Mouse (Mus musculus) layer of hippocampus, postnatal 10 days (tissue): ENCODE data around the gene Espn. TPM values are rescaled to one million over a fixed set of nuclear protein-coding genes. Genes with fewer than 3 reads are reported as not detected.

Experiments used
- DNase-seq, 2 experiments: peaks; one replicate each; pipeline ENCODE4 v3.0.0; 2021; ENCODE audit warnings: low spot score in 2 of 2
- total RNA-seq, 2 experiments: library from RNA; stranded (reverse); gene quantifications; 2 replicates each; pipeline ENCODE4 v1.2.3; 2021

Gene Espn
- total RNA-seq, 2 experiments from 2014 or later: 0.62 to 0.78 TPM

DNA sequence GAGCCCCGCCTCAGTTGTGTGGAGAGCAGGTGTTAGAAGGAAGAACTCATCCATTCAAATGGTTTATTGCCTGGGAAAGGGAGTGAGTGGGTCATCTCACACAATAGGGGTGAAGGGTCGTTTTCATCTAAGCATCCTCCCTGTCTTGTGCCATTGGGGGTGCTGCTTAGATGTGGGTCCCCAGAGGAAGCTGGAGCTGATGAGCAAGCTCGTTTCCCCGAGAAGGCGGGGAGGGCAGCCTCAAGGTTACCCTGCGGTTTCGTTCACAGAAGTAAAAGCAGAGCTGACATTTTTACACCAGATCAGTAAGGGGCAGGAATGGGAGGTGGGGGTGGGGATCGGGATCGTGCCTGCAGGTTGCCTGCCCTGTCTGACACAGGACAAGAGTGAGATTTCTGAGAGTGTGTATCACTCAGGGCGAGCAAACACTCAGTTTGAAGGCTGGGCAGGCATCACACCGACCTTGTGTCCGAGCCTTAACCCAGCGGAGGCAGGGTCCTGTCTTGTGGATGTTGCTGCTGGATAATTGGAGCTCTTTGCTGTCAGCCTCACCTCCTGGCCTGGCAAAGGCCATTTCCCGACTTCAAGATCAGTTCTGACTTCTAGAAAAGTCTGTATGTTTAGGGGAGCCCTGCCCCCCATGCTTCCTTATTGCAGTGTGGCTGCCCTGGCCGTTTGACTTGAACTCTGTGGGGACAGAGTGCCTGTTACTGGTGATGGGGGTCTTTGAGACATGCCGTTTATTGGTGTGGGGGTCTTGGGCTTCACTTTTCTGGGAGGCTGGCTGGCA, 26.9 kb upstream of the Espn start:
- no peak for DNase-seq

DNA sequence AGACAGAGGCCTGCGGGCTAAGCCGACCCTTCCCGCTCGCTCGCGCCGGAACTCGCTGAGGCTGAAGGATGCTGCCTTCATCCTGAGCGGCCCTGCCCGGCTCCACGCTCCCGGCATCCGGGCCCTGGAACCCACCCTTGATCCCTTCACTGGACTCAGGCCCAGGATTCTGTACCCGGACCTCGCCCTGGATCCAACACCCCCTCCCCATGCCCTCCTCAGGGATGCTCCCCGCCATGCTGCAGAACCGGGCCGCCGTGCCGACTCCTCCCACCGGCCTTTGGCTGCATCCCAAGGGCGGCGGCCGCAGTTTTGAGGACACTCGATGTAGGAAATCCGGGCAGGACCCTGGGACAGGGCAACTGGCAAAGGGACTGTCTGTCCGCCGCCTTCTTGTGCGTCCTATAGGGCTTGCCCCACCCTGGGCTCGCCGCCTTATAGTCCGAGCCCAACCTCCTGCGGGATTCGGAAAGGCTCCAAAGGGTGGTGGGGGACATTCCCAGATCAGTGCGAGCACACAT, 26.2 kb upstream of the Espn start:
- DNase-seq: peak; percentile 52 to 68

DNA sequence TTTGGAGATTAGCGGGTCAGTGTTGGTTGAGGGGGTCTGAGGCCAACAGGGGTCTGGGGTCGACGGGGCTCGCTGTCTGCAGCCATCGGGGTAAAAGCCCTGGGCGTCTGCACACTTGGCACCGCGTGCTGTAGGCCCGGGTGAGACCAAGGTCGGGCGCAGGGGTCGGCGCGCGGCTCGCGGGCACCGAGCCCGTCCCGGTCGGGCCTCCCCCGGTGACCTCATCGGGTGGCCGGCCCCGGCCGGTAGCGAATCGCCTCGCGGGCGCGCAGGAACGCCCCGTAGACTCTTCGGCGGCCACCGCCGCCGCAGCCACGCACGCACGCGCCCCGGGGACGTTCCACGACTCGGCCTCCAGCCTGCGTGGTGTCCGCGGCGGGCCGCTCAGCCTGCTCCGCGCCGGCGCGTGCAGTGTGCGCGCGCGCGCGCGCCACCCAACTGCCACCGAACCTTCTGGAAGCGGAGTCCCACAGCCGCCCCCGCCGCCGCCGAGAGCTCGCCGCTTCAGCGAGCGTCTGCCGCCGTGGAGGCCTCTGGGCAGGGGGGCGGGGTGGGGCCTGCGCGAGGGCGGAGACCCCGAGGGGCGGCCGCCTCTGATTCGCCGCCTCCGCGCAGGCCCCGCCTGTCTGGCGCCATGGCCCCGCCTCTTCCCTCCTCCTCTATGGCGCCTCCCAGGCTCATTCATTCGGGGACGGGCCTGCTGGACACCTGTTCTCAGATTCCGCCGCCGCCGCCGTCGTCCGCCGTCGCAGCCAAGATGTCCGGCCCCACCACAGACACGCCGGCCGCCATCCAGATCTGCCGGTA, 25.6 kb upstream of the Espn start, which contains the start of gene Acot7:
TSS of gene Acot7 (plus strand) at position 598 of the 807 bp plus-strand sequence.
- peak; percentile 85 to 92 for DNase-seq

DNA sequence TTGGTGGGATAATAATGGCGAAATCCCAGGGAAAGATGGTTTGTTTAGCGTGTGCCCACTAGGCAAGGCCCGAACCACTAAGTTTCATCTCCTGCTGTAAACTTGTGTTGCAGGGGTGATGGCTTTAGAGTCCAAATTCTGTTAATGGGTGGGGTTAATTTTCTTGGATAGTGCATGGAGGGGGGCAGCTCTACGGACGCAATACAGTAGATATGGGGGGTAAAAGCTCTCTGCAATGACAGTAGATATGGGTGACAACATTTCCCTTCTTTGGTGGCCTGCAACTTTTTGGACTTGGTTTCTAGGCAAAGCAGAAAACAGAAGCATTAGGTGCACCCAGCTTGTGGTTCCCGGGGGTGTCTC, 25.0 kb upstream of the Espn start:
- no peak for DNase-seq

DNA sequence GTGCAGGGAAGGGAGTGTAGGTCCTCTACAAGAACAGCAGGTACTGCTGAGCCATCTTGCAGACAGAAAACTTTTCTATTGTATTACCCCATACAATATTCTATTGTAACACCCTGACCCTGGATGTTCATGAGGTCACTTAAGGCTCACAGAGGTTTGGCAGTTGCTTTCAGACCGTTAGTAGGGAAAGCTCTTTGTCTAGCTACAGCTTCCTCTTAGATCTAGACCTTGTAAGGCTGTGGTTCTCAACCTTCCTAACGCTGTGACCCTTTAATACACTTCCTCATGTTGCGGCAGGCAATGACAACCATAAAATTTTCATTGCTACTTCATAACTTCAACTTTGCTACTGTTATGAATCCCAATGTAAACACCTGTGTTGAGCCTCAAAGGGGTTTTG, 24.5 kb upstream of the Espn start:
- no peak for DNase-seq

DNA sequence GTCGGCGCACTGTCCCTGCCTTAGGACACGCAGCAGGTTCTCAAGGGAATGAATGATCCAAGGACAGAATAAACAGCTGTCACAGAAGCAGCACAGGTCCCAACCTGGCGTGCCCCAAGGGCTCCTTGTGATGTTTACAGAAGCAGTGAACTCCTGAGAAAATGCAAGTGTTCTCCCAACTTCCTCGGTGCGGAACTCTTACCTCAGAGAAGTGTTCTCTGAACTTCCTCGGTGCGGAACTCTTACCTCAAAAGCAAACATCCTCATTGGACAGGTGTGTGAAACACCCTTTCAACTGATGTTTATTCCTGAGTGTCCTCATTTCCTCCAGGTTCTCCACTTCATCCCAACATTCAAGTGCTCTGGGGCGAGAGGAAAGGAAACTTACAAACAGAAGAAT, 21.8 kb upstream of the Espn start:
- no peak for DNase-seq

DNA sequence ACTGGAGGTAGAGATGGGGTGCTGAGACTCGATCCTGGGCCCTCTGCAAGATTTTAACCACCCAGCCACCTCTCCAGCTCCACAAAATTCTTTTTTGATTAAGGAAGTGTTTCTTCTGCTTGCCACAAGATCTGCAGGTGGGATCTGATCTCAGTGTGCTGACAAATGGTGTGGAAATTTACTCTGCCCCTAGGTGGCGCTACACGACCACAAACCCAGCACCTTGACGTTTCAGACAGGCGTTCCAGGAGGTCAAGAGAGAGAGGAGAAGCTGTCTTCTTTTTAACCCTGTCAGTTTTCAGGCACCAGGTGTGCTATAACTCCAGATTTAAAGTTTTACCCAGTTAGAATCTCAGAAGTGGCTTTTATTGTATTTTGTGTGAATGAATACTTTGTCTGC, 20.9 kb upstream of the Espn start:
- DNase-seq: peak; percentile 85 to 86

DNA sequence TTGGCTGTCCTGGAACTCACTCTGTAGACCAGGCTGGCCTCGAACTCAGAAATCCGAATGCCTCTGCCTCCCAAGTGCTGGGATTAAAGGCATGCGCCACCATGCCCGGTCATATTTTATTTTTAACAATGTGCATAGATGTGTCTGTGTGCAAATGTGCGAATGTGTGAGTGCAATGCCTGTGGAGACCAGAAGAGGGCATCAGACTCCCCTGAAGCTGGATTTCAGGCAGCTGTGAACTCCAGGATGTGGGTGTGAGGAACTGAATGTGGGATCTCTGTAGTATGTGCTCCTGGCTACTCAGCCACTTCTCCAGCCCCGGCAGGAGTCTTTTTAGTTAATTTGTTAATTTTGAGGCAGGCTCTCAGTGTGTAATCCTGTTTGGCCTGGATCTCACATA, 19.4 kb upstream of the Espn start:
- DNase-seq: no peak

DNA sequence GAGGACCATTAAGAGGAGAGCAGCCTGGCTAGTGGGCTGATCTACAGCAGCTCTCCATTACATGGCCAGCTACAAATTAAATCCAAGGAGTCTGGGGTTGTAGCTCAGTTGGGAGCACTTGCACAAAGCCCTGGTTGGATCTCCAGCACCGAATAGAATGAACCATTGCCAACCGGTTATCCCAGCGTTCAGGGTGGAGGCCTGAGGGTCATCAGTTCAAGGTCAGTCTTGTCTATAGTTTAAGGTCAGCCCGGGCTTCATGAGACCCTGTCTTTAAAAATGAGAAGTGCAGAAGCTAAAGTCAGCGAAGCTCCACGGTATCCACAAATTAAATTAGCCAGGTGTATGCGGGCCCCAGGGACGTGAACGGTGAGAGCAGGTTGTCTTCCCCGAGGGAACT, 18.1 kb upstream of the Espn start:
- no peak for DNase-seq

DNA sequence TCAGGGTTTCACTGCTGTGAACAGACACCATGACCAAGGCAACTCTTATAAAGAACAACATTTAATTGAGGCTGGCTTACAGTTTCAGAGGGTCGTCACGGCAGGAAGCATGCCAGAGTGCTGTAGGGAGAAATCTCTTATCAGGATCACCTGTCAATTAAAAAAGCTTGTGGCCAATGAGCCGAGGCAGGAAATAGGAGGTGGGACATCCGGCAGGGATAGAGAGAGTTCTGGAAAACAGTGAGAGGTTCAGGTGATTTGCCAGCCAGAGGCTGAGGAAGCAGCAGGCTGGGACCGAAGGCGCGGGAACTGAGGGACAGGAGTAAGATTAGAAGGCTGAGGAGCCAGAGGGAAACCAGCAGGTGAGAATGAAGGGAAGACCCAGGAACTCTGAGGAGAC, 16.9 kb upstream of the Espn start:
- DNase-seq: no peak

DNA sequence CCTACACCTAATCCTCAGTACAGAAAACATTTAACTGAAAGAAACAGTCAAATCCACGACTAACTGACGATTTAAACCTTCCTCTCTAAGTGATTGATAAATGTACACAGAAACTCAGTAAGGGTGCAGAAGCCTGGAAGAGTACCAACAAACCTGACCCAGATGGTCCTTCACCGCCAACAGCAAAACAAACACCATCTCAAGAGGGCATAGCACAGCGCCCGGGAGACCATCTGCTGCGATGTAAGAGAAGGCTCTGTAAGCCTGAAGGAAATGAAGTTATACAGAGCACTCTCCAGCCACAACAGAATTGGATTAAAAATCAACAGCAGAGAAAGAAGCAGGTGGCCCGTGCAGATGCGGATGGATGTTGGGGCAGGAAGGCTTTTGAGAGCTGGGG, 15.9 kb upstream of the Espn start:
- DNase-seq: no peak

DNA sequence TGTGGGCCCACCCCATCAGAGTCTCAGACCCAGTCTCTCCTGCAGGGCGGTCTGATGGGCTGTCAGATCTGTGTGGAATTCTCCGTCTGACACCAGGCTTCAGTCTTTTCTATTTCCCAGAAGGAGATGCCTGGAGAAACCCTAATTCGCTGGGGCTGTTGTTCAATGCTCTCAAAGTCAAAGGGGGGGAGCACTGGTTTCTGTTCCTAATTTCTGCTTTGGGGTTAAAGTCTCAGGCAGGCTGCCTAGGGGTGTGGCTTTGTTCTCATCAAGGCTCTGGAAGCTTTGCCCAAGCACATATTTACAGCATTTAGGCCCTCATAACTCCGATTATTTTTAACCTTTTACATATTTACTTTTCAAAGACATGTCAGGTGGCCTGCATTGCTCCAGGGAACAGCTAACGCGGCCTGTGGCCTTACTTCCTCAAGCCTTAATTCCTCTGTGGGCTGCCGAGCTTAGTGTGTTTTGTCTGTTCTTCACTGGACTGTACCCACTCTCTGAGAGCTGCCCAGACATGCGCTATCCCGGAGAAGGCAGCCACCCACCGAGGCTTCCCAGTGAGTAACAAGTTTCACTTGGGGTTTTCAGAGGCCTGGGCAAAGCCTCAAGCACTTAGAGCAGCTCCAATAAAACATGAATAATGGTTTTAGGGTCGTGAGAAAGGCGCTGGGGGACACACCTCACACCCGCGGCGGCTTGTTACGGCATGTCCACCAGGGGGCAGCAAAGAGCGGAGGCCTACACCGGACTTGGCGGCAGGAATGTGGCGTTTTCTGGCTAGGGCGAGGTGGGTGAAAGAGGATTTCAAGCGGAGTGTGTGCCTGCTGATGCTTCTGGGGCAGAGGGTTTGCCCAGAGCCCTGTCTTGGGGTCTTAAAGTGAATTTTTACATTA, 13.1 kb upstream of the Espn start:
- peak; percentile 79 to 81 for DNase-seq

DNA sequence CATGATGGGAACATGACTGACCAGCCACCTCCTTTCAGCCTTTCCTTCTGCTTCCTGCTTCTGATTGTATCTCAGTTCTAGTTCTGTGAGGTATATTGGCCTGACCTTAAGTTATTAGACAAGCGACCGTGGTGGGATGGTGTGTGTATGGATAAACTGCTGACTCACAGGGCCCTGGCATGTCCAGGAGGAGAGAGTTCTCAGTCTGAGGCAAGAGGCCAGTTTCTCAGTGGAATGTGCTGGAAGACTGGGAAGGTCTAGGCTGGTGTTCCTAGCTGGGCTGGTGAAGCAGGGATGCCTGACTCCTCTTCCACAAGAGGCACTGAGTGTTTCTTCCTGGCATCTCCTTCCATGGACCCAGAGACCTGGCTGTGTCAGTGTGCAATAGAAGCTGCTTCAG, 10.6 kb upstream of the Espn start:
- DNase-seq: no peak

DNA sequence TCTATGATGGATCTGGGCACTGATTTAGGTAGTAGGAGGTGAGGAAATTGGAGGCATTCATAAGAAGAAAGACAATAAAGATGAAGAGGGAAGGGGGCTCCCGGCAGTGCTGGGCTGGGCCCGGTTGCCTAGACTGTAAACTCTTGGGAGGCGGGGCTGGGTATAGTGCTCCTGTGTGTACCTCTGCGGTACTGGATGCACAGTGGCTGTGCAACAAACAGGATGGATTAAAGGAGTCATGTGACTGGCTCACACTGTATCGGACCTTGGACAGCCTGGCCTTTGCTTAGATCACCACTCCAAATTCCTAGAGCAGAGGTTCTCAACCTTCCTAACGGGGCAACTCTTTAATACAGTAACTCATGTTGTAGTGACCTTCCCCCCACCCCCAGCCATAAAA, 9.4 kb upstream of the Espn start:
- no peak for DNase-seq

DNA sequence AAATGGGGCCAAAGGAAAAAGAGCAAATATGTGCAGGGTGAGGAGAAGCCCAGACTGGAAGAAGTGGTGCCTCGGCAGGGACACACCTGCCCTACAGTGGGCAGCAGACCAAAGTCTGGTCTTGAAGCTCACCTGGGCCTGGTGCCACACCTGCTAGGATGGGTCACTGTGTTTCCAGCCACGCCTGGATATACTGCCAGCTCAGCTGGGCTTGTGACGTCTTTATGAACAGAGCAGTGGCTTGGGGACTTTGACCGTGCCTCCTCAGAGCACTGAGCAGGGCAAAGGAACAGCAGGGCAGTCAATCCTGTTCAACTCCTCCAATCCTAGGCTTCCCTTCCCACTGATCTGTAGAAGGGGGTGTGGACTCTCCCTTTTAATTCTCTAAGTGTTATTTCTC, 8.6 kb upstream of the Espn start:
- no peak for DNase-seq

DNA sequence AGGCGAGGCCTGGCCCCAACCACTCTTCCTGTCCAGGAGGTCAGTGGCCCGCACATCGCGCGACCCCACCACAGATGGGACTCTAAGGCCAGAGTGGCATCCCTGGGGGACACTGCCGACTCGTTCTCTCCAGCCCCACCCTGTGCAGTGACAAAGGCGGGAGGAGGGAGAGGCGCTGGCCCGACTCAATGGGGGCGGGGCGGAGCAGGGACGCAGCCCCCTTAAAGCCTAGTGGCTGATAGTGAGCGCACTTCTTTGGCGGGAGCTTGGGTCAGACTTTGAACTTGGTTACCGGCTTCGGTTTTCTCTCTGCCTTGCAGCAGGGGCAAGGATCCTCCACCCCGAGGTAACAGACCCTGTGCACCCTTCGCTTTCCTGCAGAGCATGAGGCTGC, 7.1 kb upstream of the Espn start:
- DNase-seq: no peak

DNA sequence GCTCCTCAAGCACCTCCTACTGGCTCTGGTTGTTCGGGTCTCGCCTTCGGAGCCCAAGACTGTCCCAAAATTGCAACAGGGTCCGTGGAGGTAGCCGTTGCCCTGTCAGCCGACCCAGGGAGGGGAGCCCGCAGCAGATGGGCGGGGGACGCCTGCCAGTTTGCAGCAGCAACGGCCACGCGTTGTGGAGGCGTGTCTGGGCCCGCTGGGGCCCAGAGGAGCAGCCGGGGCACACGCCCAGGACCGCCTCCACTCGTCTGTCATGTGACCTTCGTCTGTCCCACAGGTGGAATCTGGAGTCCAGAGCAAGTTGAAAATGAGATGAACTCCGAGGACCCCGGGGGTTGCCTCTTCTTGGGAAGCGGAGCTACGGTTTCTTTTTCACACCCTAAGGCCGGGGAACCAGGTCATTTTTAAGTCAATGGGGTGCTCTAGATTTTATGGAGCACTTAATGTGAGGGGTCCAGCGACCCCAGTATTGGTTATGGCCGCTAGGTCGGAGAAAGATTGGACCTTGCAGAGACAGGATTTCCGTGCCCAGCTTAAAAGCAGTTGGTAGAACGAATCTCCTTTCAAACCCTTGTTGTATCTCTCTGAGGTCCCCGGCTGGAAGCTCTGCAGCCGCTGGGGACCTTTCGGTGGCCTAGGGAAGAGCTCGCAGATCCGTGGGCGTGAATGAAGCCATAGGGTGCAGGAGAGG, 6.6 kb upstream of the Espn start, which contains the start of gene Hes2:
TSS of gene Hes2 (plus strand) at position 283 of the 700 bp plus-strand sequence.
- DNase-seq: no peak

DNA sequence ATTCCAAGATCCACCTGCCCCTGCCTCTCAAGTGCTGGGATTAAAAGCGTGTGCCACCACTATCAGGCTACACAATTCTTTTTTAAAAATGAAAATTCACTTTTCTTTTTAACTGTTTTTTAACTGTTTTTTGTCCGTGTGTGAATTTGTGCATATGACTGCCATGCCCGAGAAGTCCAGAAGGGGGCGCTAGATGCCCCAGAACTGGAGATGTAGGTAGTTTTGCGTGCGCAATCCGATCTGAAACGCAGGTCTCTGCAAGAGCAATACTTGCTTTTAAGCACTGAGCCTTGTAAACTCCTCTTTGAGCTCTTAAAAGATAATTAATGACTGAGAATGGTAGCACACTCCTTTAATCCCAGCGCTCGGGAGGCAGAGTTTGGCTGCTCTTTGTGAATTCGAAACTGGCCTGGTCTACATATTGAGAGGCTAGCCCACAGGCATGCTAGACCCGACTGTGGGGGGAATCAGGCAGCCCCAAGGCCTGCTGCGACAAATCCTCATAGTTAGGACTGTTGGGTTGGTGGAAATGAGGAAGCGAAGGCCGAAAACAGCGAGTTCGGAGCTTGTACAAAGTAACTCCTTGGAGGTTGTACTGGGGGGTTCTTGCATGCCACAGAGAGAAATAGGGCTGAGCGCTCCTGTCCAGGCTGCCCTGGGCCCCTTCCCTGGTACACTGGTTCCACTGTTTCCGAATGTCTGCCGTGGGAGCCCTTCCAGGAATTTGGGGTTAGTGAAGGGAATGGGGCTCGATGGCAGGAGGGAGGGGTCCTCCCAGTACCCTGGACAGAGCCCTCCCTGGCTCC, 5.8 kb upstream of the Espn start:
- DNase-seq: peak; percentile 57 to 59

DNA sequence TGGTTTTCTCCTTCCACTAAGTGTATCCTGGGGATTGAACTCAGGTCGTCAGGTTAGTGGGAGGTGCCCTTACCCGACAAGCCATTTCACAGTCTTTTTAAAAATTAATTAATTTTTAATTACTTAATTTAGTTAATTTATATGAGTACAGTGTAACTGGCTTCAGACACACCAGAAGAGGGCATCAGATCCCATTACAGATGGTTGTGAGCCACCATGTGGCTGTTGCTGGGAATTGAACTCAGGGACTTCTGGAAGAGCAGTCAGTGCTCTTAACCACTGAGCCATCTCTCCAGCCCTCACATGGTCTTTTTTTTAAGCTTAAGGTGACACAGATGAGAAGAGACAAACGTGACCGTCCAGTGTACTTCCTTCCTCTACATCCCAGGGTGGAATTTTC, 2.8 kb upstream of the Espn start:
- DNase-seq: no peak

DNA sequence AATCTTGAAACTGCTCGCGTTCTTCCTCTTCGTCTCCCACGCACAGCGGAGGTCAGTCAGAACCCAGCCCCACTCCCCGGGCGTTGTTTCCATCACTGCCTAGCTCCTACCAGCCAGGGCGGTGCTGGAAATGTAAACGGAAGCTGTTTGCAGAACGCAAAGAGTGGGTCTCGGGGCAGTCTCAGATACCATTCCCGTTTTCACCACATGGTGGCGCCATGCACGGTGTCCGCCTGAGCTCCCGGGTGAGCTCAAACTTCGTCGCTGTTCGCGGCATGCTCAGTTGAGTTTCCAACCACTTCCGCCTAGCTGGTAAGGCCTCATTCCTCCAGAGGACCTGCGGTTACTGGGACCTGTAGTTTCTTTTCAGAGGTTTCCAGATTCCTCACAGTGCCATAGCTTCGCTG, 1.6 kb upstream of the Espn start:
- peak; percentile 88 to 89 for DNase-seq
